Mouse (Mus musculus): ENCODE data around the gene Gm21293.

GRCm38 (mm10) chr10:104118312-104118711 is 24.5 kb upstream of the Gm21293 start:
- TF ChIP-seq POLR2A (IDR thresholded peaks at IDR 0.05; ENCODE audit: low read depth, low read length) (no peak), CTCF (IDR thresholded peaks at IDR 0.05; ENCODE audit: borderline replicate concordance, insufficient read depth, low read length) (no peak)
